Mouse (Mus musculus) gonadal fat pad, adult 2 months (tissue): ENCODE results near the gene Slamf6. TPM values are rescaled to one million over a fixed set of nuclear protein-coding genes. Genes with fewer than 3 reads are reported as not detected.

Experiments
- DNase-seq: peaks from one replicate; pipeline ENCODE4 v3.0.0-alpha.2; 2012; ENCODE audit warnings: low read depth
- polyA plus RNA-seq: library from polyadenylated mRNA; depleted of rRNA; stranded (reverse); fragments of >200 nt; gene quantifications from 2 replicates; pipeline ENCODE4 v1.2.3, GENCODE M21; 2012; rRNA removed

Slamf6 gene
- polyA plus RNA-seq, 1 experiment: 0.38 TPM

DNA sequence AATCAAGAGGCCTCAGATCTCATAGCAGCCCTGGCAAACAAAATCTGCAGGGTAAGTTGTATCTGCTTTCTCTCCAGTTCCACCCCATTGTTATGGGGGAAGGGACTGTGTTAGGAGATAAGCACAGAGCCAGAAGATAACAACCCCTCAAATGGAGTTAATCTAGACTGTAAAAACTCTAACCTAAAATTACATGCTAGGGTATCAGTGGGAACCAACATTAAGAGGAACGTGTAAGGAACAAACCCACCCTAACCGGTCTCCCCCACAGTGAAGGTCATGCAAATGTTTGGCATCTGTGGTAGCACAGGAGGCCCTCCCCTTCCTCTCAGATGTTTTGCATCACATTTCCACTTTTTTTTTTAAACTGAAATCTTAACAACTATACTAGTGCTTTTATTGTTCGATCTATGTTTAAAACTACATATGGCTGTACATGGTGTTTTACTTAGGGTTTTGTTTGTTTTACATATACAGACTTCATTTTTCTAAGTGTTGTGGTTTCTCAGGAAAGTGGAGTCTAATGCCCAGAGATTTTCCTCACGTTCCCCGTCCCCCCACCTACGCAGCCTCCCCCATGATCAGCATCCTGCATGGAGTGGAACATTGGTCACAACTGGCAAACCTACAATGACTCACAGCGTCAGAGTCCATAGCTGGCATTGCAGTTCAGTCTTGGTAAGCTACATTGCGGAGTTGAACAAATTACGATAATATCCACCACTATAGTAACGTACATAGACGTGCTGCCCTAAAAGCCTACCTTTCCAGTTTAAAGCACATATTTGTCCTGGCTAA is 77.8 kb downstream of the Slamf6 start:
- DNase-seq: no peak

DNA sequence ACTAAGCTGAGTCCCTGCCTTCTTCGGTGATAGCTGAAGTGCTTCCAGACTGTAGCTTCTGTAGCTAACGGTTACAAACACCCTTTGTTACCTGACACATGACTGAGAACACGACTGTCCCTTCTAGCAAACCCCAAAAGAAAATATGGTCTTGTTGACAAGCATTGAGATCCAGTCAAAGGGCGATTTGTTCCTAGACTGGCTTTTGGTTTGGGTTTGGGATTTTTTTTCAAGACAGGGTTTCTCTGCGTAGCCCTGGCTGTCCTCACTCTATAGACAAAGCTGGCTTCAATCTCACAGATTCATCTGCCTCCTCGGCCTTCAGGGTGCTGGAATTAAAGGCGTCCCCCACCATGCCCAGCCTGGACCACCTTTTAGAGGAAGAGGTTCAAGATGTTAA is 79.4 kb downstream of the Slamf6 start:
- no peak for DNase-seq

DNA sequence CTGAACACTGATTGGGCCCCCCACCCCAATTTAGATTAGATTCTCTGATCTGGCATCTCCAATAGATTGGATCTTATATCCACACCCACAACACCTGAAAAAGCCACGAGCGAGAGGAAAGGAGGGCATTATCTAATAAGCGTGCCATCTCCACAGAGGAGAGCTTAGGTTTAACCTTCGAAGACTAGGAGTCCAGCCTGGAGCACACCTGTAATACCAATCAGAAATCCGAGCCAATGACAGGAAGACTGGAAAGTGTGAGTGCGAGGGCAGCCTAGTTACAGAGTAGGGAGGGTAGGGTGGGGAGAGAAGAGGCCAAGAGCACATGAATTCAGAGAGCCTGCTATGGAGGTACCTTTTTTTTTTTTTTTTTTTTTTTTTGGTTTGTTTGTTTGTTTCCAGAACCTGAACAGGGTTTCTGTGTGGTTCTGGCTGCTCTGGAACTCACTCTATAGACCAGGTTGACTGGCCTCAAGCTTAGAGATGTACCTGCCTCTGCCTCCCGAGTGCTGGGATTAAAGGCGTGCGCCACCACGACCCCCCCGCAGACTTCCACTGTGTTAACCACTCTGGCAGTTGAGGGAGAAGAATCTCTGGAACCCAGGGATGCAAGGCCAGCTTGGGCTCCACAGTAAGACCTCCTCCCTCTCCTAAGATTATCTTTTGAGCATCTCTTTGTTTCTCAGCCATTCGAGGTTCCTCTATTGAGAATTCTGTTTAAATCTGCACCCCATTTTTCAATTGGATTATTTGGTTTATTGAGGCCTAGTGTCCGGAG is 81.7 kb downstream of the Slamf6 start:
- no peak for DNase-seq

DNA sequence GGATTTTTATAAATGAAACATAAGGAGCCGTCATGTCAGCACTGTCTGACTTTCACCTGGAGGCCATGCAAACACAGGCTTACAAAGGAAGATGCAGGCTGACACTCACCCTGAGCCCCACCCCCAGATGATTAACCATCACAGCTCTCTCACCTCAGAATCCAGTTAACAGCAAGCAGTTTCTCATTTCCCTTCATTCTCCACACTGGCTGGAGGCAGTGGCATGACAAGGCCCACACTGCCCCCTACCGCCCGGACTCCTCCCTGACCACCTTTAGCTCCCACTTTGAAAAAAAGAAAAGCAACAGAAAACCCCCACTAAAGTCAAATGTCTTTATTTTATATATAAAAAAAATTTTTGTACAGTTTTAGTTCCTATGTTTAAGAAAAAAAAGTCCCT is 83.3 kb downstream of the Slamf6 start:
- DNase-seq: no peak

DNA sequence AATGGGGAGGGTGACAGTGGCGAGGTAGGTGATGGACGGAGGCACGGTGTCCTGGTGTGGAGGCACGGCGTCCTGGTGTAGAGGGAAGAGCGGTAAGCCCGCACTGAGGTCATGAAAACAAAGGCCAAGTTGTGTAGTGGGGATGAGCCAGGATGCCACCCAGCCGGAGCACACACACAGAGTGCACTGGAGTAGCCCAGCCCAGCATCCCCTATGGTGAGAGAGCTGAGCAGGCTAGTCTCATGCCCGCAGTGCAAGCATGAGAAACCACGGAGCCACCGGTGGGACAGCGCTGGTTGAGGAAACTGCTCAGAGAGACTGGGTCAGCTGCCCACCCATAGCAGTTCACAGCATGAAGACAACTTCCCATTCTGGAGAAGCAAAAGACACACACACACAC is 84.3 kb downstream of the Slamf6 start:
- no peak for DNase-seq

Other genes with a start within 250 kb of the Slamf6 start
- gene Cd48, start 235.5 kb upstream of the Slamf6 start, polyA plus RNA-seq: 6.2 and 9.2 TPM in 2 replicates
- 0.04 and 0.09 TPM in 2 replicates for gene Slamf1, start 150.4 kb upstream of the Slamf6 start, polyA plus RNA-seq
- 2.3 and 2.7 TPM in 2 replicates for gene Cd84, start 77.8 kb upstream of the Slamf6 start, polyA plus RNA-seq
- 0.26 and 0.33 TPM in 2 replicates for gene Gm10521, start 21.9 kb upstream of the Slamf6 start, polyA plus RNA-seq
- 2.6 and 4.4 TPM in 2 replicates for gene Vangl2, start 110.9 kb downstream of the Slamf6 start, polyA plus RNA-seq
- gene Nhlh1, start 140.1 kb downstream of the Slamf6 start, polyA plus RNA-seq: 0.06 TPM in 1 of 2 replicates, not detected in the other
- gene Copa, start 165.0 kb downstream of the Slamf6 start, polyA plus RNA-seq: 50.5 and 112 TPM in 2 replicates
- gene Ncstn, start 165.3 kb downstream of the Slamf6 start, polyA plus RNA-seq: 143 and 195 TPM in 2 replicates
- gene Pex19, start 209.2 kb downstream of the Slamf6 start, polyA plus RNA-seq: 113 and 201 TPM in 2 replicates
- 77.2 and 89.5 TPM in 2 replicates for gene Dcaf8, start 230.6 kb downstream of the Slamf6 start, polyA plus RNA-seq